Mouse (Mus musculus): Measurements from ENCODE around the gene Kif13a. TPM values are rescaled to one million over a fixed set of nuclear protein-coding genes. Genes with fewer than 3 reads are reported as not detected.

Kif13a gene
- polyA plus RNA-seq, 1 experiment, result 38.9 TPM

GRCm38 (mm10) chr13:46727837-46728268 lies 201.8 kb downstream of the Kif13a start, which contains the start of gene Nup153:
Gene Nup153 (minus strand): TSS chr13:46727940.
- peak; percentile 78 for DNase-seq (ENCODE audit: low read depth)

DNA sequence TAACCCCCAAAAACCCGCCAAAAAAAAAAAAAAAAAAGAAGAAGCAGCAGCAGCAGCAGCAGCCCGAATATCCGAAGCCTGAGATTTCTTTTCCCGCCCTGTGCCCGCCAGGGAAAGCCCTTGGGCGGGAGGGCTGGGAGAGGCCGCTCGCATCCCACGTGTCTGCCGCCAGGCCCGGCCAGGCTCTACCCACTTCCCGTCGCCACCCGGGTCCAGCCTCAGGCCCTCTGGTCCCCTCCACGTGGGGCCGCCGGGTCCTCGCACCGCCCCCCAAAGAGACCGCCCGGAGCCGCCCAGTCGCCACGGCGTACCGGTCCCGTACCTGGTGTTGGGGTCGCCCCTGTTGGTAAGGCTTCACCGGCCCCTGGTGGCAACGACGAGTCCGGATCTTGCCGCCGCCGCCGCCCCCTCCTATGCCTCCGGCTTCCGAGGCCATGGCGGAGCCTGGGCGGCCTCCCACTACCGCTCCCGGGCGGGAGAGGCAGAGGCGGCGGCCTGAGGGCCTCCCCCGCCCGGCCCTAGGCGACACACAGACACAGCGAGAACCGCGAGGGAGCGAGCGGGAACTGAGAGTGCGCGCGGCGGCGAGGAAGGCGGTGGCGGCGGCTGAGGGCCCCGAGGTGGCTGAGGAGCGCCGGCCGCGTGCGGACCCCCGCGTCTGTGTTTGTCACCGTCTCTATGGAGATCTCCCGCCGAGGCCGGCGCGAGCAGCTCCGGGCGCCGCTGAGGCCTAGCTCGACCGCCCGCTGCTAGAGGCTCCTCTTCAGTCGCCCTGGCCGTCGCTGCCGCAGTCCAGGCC lies 202.4 kb downstream of the Kif13a start:
- DNase-seq (ENCODE audit: low read depth), result no peak

DNA sequence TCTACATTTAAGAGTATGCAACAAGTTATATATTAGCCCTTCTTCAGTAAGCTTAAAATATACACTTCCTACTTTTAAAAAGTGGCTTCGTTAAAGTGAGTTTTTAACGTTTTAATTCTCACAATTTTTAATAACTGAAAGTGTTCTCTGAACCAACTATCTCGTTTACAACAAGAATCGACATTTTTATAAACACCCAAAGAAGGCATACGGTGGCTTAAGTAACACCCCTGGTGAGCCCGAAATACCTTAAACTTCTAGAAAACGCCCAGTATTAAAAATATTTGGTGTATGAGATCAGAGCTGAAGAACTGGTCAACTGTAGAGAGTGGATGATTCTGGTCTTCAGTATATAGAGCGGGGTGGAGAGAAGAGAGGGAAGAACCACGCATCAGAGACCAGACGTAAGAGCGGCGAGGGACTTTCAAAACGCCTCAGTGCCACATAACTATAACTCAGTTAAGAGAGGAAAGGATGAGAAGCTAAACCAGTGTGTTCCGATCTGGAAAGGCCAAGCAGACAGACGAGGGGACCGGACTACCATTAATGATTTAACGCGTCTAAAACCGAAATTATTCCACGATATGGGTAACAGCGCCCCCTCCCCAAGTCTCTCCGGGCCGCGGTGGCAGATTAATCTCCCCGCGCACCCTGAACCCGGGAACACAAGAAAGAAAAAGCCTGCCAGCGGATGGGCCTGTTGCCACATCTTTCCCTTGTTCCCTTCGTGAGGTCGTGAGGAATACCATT lies 203.2 kb downstream of the Kif13a start:
- no peak for DNase-seq (ENCODE audit: low read depth)

GRCm38 (mm10) chr13:46725227-46725626 lies 204.4 kb downstream of the Kif13a start:
- DNase-seq (ENCODE audit: low read depth), result no peak

DNA sequence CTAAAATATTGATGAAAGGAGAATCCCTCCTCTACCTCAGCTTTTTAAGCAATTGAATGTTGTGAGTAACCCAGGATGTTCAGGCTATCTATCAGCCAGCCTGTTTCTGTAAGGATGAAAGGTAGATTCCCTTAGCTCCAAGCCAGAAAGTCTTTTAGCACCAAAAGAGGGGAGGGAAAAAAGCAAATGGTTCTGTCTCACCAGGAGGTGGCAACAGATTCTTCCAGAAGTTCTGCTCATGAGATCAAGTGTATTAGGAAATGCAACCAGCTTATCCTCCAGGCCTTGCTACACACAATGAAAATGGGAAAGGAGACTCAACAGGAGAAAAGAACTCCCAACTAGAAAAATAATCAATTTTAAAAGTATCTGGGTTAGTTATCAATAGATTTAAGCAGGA lies 205.3 kb downstream of the Kif13a start:
- no peak for DNase-seq (ENCODE audit: low read depth)

- DNase-seq (ENCODE audit: low read depth), result no peak
These were observed 208.7 kb downstream of the Kif13a start for GRCm38 (mm10) chr13:46721009-46721408.

GRCm38 (mm10) chr13:46718893-46719400 lies 210.7 kb downstream of the Kif13a start:
- no peak for DNase-seq (ENCODE audit: low read depth)

DNA sequence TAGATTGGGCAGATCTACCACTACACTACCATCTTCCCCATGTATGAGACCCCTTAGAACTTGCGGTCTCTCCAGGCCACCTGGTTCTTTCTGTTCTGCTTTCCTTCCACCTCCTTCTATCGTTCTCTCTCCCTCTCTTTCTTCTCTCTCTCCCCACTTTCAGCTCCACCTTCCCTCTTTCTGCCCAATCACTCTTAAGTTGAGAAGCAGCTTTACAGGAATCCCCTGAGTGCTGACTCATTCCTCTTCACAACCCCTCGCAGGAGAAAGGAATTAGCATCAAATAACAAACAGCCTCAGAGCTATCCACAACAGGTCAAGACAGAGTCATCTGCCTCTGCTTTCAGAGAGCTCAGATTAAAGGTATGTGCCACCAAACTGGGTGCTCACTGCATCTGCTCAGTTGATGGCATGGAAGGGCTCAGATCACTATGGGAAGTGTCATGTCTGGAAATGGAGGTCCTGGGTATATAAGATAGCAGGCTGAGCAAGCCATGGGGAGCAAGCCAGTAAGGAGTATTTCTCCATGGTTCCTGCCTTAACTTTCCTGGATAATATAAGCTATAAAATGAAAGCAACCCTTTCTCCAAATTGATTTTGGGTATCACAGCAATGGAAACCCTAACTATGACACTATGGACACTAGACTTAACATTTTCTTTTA lies 213.6 kb downstream of the Kif13a start:
- no peak for DNase-seq (ENCODE audit: low read depth)

DNA sequence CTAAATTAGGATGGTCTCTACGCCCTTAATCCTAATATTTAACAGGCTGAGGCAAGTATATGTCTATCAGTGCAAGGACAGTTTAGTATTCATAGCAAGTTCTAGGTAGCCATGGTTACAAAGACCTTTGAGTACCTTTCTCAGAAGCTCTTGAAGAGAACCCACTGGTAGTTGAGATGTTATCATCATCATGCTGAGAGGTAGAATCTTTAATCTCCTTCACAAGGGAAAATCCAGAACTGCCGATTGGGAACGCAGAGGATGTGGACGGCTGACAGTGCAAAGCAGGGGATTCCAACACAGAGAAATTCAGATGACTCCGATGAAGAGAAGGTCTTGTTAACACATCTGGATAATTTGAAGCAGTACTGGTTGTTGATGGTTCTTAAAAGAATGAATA lies 216.2 kb downstream of the Kif13a start:
- no peak for DNase-seq (ENCODE audit: low read depth)

- DNase-seq (ENCODE audit: low read depth), result no peak
These were observed 226.5 kb downstream of the Kif13a start for GRCm38 (mm10) chr13:46703138-46703537.

- no peak for DNase-seq (ENCODE audit: low read depth)
These were observed 228.2 kb downstream of the Kif13a start for GRCm38 (mm10) chr13:46701486-46701885.

DNA sequence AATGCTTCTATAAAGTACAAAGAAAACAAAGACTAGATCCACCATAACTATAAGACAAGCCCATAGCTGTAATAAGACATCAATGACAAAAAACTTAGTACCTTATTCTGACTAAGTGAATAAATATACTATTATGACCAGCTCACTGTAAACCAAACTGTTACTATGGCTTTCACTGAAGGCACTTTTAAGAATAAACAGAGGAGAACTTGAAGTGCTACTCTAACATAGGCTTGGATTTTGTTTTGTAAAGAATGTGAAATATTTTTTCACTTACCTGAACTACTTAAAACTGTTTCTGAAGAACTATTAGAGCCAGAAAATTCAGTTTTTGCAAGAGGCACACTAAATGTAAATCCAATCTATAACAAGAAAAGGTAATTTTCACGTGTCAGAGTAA lies 230.3 kb downstream of the Kif13a start:
- DNase-seq (ENCODE audit: low read depth), result no peak

Other genes starting within 250 kb of the Kif13a start
- gene Nup153, start 201.9 kb downstream of the Kif13a start, polyA plus RNA-seq (2012; rRNA removed), result 63.3 and 64.6 TPM in 2 replicates
- gene Nhlrc1, start 85.0 kb upstream of the Kif13a start, polyA plus RNA-seq (2012; rRNA removed), result 3.6 and 4.3 TPM in 2 replicates
- 9.6 and 10.5 TPM in 2 replicates for gene Kdm1b, start 113.6 kb upstream of the Kif13a start, polyA plus RNA-seq (2012; rRNA removed)
- gene Tpmt, start 114.9 kb upstream of the Kif13a start, polyA plus RNA-seq (2012; rRNA removed), result 31.1 and 32.3 TPM in 2 replicates
- gene Dek, start 176.3 kb upstream of the Kif13a start, polyA plus RNA-seq (2012; rRNA removed), result 9.1 and 14.9 TPM in 2 replicates
- 22.6 and 25.8 TPM in 2 replicates for gene Rnf144b, start 192.8 kb upstream of the Kif13a start, polyA plus RNA-seq (2012; rRNA removed)

All from gonadal fat pad, adult 2 months (tissue).